Mouse (Mus musculus) layer of hippocampus, adult 9-10 months (tissue): Measurements from ENCODE around the gene Platr17.

Experiments used
- DNase-seq: peaks from one replicate; pipeline ENCODE4 v3.0.0; 2022; ENCODE audit warnings: low spot score

The Platr17 gene

GRCm38 (mm10) chr17:33920282-33921097 lies 15.6 kb downstream of the Platr17 start:
- no peak for DNase-seq

GRCm38 (mm10) chr17:33921361-33921760 lies 16.4 kb downstream of the Platr17 start:
- no peak for DNase-seq

- DNase-seq: no peak
Observed at GRCm38 (mm10) chr17:33924577-33925283, 19.8 kb downstream of the Platr17 start.

- no peak for DNase-seq
Observed at GRCm38 (mm10) chr17:33925406-33926116, 20.6 kb downstream of the Platr17 start.

GRCm38 (mm10) chr17:33926207-33926932 lies 21.4 kb downstream of the Platr17 start:
- DNase-seq: no peak

GRCm38 (mm10) chr17:33928251-33928947 lies 23.5 kb downstream of the Platr17 start:
- no peak for DNase-seq

- DNase-seq: peak; percentile 69
Observed at GRCm38 (mm10) chr17:33929371-33930279, 24.7 kb downstream of the Platr17 start, which contains the start of gene Rgl2. Gene Rgl2 (plus strand): TSS chr17:33929543.

GRCm38 (mm10) chr17:33930280-33931158 lies 25.6 kb downstream of the Platr17 start:
- DNase-seq: no peak

GRCm38 (mm10) chr17:33931159-33931866 lies 26.4 kb downstream of the Platr17 start:
- DNase-seq: no peak

- DNase-seq: no peak
Observed at GRCm38 (mm10) chr17:33931947-33932346, 27.0 kb downstream of the Platr17 start.

- no peak for DNase-seq
Observed at GRCm38 (mm10) chr17:33932448-33932847, 27.5 kb downstream of the Platr17 start.

GRCm38 (mm10) chr17:33932970-33933369 lies 28.0 kb downstream of the Platr17 start:
- DNase-seq: no peak

GRCm38 (mm10) chr17:33935422-33936055 lies 30.6 kb downstream of the Platr17 start:
- no peak for DNase-seq

GRCm38 (mm10) chr17:33936993-33937392 lies 32.1 kb downstream of the Platr17 start:
- no peak for DNase-seq

- DNase-seq: no peak
Observed at GRCm38 (mm10) chr17:33938783-33939182, 33.8 kb downstream of the Platr17 start.

GRCm38 (mm10) chr17:33940206-33940805 lies 35.4 kb downstream of the Platr17 start, which contains the start of the genes Pfdn6 and Wdr46:
Gene Pfdn6 (minus strand): TSS chr17:33940343.
Gene Wdr46 (plus strand): TSS chr17:33940660.
- peak; percentile 84 for DNase-seq

GRCm38 (mm10) chr17:33940981-33941380 lies 36.0 kb downstream of the Platr17 start:
- DNase-seq: no peak
